Comparison of ENCODE assay signal across 29 mouse cellular contexts in genomic region chr19:55157029-55157428, GRCm38 (mm10). TPM values are rescaled to one million over a fixed set of nuclear protein-coding genes. Genes with fewer than 3 reads are reported as not detected.
"Had no signal": no experiment of that assay in that cellular context is flagged by ENCODE, and none has a peak within 500 bp of the region (broad histone marks: within the 10 kb centered on the region; RNA-seq: fewer than 3 reads in every experiment).

No protein-coding gene starts in this region.

- DNase-seq: gastrocnemius, adult 2 months; gastrocnemius, postnatal 10 days; gastrocnemius, postnatal 25 days; heart, adult 18-20 months; heart, postnatal 10 days; heart, postnatal 4 days; kidney, adult 18-20 months; kidney, adult 8-10 months; kidney, postnatal 10 days; kidney, postnatal 25 days; kidney, postnatal 4 days; liver; liver, embryonic 13.5 days had no signal

RNA-seq across cellular contexts. Expression of gene Tectb, which starts 23.5 kb away (rescaled TPM):
- total RNA-seq: gastrocnemius, adult 2 months; granulocyte monocyte progenitor cell, adult 5-6 weeks; left cerebral cortex, adult 2 months; left cerebral cortex, postnatal 36 days had no signal
- polyA plus RNA-seq: heart, embryonic 12.5 days; heart, embryonic 14.5 days; heart, embryonic 16.5 days; hindbrain, embryonic 11.5 days; hindbrain, embryonic 16.5 days; inflammation-experienced regulatory T-cells, adult 6 months; intestine, postnatal 0 days; kidney, embryonic 14.5 days; kidney, embryonic 16.5 days; limb, embryonic 10.5 days; limb, embryonic 12.5 days; limb, embryonic 14.5 days; liver, embryonic 11.5 days; liver, embryonic 13.5 days had no signal
